Comparison of ENCODE assay signal across 11 mouse cellular contexts in the genomic region with DNA sequence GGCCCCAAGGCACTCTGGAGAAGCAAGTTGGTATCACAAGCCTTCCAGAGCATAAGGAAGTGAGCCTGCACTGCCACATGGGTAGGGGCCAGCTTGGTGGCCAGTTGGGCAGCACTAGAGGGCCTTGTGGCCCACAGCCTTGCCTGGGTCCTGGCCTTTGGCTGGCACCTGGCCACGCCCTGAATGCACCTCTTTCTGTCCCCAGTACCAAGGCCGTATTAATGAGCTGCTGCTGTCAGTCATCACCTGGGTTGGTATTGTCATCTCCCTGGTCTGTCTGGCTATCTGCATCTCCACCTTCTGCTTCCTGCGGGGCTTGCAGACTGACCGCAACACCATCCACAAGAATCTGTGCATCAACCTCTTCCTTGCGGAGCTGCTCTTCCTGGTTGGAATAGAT.
DNase-seq lines count a peak whose midpoint lies in the region; ATAC-seq lines count a peak whose summit lies in the region.
"Had no signal": no experiment of that assay in that cellular context is flagged by ENCODE, and none has a peak within 500 bp of the region (broad histone marks: within the 10 kb centered on the region; RNA-seq: fewer than 3 reads in every experiment).

No protein-coding gene starts in this region.

- DNase-seq in cerebellum, postnatal 10 days: peak; percentile 7
- DNase-seq in cerebellum, postnatal 25 days: peak; percentile 5 to 20
- DNase-seq in cerebellum, adult 9-11 months: no peak
- DNase-seq in kidney, postnatal 10 days: peak; percentile 7
- DNase-seq in kidney, adult 9 months: no peak
- DNase-seq: adrenal gland, postnatal 10 days; cerebellum, adult 9-10 months; embryo, embryonic 11 days had no signal

- ATAC-seq in cerebellum, adult (ENCODE audit: insufficient number of reproducible peaks, low FRiP score, low TSS enrichment): no peak
- ATAC-seq: forebrain, embryonic 14.5 days; forebrain, embryonic 16.5 days had no signal

Comparison
In these comparisons a context has a peak if more than half of its experiments do, and no peak if none do; other contexts are left out.
1. DNase-seq: peak in cerebellum, postnatal 10 days (2 of 2), cerebellum, postnatal 25 days (2 of 2) and kidney, postnatal 10 days (single experiment); none in cerebellum, adult 9-11 months (single experiment) and kidney, adult 9 months (single experiment).